51 mouse cellular contexts compared by ENCODE assay signal in genomic region chr6:23965925-23966324, GRCm38 (mm10). TPM values are rescaled to one million over a fixed set of nuclear protein-coding genes. Genes with fewer than 3 reads are reported as not detected.
"Had no signal": no experiment of that assay in that cellular context is flagged by ENCODE, and none has a peak within 500 bp of the region (broad histone marks: within the 10 kb centered on the region; RNA-seq: fewer than 3 reads in every experiment).

No protein-coding gene starts in this region.

- ATAC-seq: hindbrain, embryonic 16.5 days; hindbrain, postnatal 0 days; inflammation-experienced regulatory T-cells, adult 6 months; intestine, embryonic 15.5 days; intestine, embryonic 16.5 days; intestine, postnatal 0 days had no signal

- DNase-seq: heart, adult 18-20 months; heart, adult 2 months; heart, postnatal 10 days; heart, postnatal 14 days; heart, postnatal 4 days; kidney, adult 11 months; kidney, adult 18-20 months; kidney, adult 2 months; kidney, adult 8-10 months; kidney, adult 9 months; kidney, postnatal 10 days; kidney, postnatal 14 days; kidney, postnatal 25 days; kidney, postnatal 36 days; kidney, postnatal 4 days; layer of hippocampus, adult 9-11 months had no signal

- H3K9me3 ChIP-seq: heart, embryonic 10.5 days; heart, embryonic 12.5 days; heart, embryonic 13.5 days; heart, embryonic 15.5 days; hindbrain, embryonic 10.5 days; hindbrain, embryonic 12.5 days; hindbrain, embryonic 13.5 days; hindbrain, embryonic 15.5 days; intestine, embryonic 15.5 days; kidney, embryonic 15.5 days had no signal

- H3K27ac ChIP-seq: heart, adult 2 months; heart, embryonic 10.5 days; heart, embryonic 13.5 days; heart, embryonic 15.5 days; hindbrain, embryonic 10.5 days; hindbrain, embryonic 12.5 days; hindbrain, embryonic 13.5 days; hindbrain, embryonic 14.5 days; hindbrain, embryonic 15.5 days; hindbrain, postnatal 0 days; intestine, embryonic 15.5 days; kidney, embryonic 15.5 days; kidney, postnatal 0 days; layer of hippocampus, adult 2 months had no signal

- H3K36me3 ChIP-seq: heart, embryonic 10.5 days; heart, embryonic 12.5 days; heart, embryonic 13.5 days; heart, embryonic 15.5 days; hindbrain, embryonic 10.5 days; hindbrain, embryonic 12.5 days; hindbrain, embryonic 13.5 days; hindbrain, embryonic 15.5 days; intestine, embryonic 15.5 days; kidney, embryonic 15.5 days had no signal

- H3K4me2 ChIP-seq: heart, embryonic 11.5 days; heart, embryonic 12.5 days; heart, embryonic 13.5 days; heart, embryonic 15.5 days; hindbrain, embryonic 12.5 days; hindbrain, embryonic 13.5 days; hindbrain, embryonic 14.5 days; hindbrain, embryonic 15.5 days; intestine, embryonic 15.5 days; kidney, embryonic 15.5 days had no signal

- H3K4me3 ChIP-seq: heart, adult 2 months; heart, embryonic 10.5 days; heart, embryonic 12.5 days; heart, embryonic 13.5 days; heart, embryonic 15.5 days; hindbrain, embryonic 10.5 days; hindbrain, embryonic 12.5 days; hindbrain, embryonic 13.5 days; hindbrain, embryonic 15.5 days; intestine, embryonic 15.5 days; kidney, embryonic 15.5 days; layer of hippocampus, adult 2 months had no signal

- H3K4me1 ChIP-seq: heart, embryonic 10.5 days; heart, embryonic 12.5 days; heart, embryonic 13.5 days; heart, embryonic 15.5 days; hindbrain, embryonic 10.5 days; hindbrain, embryonic 12.5 days; hindbrain, embryonic 13.5 days; hindbrain, embryonic 15.5 days; intestine, embryonic 15.5 days; kidney, embryonic 15.5 days had no signal

- H3K27me3 ChIP-seq: heart, embryonic 12.5 days; heart, embryonic 13.5 days; heart, embryonic 15.5 days; hindbrain, embryonic 12.5 days; hindbrain, embryonic 13.5 days; hindbrain, embryonic 15.5 days; intestine, embryonic 15.5 days; kidney, embryonic 15.5 days had no signal

- H3K9ac ChIP-seq: heart, embryonic 12.5 days; heart, embryonic 13.5 days; heart, embryonic 15.5 days; hindbrain, embryonic 12.5 days; hindbrain, embryonic 13.5 days; hindbrain, embryonic 14.5 days; hindbrain, embryonic 15.5 days; intestine, embryonic 15.5 days; kidney, embryonic 15.5 days had no signal

RNA-seq across cellular contexts. Expression of gene Tas2r118, which starts 3.9 kb away (rescaled TPM):
- total RNA-seq: heart, adult 18-20 months; heart, adult 2 months; heart, adult 8-10 months; heart, postnatal 10 days; heart, postnatal 14 days; heart, postnatal 25 days; heart, postnatal 4 days; hematopoietic stem cell, adult 5-6 weeks; hindbrain, postnatal 0 days; layer of hippocampus, adult 18-20 months; layer of hippocampus, adult 2 months; layer of hippocampus, adult 8-10 months; layer of hippocampus, postnatal 10 days; layer of hippocampus, postnatal 14 days; layer of hippocampus, postnatal 25 days had no signal
- polyA plus RNA-seq: heart, adult 2 months; heart, embryonic 10.5 days; heart, embryonic 11.5 days; heart, embryonic 12.5 days; heart, embryonic 13.5 days; heart, embryonic 14.5 days; heart, embryonic 15.5 days; heart, embryonic 16.5 days; heart, postnatal 0 days; hindbrain, embryonic 10.5 days; hindbrain, embryonic 11.5 days; hindbrain, embryonic 12.5 days; hindbrain, embryonic 13.5 days; hindbrain, embryonic 14.5 days; hindbrain, embryonic 15.5 days; hindbrain, embryonic 16.5 days; hindbrain, postnatal 0 days; inflammation-experienced regulatory T-cells, adult 6 months; intestine, embryonic 14.5 days; intestine, embryonic 15.5 days; intestine, embryonic 16.5 days; intestine, postnatal 0 days; kidney, adult 2 months; kidney, embryonic 14.5 days; kidney, embryonic 15.5 days; kidney, embryonic 16.5 days; kidney, postnatal 0 days; large intestine, adult 2 months had no signal
